ENCODE assay signal across 7 mouse cellular contexts in genomic region chr17:43359826-43360619, GRCm38 (mm10). TPM values are rescaled to one million over a fixed set of nuclear protein-coding genes. Genes with fewer than 3 reads are reported as not detected.
DNase-seq lines count a peak whose midpoint lies in the region; ATAC-seq lines count a peak whose summit lies in the region.

TSS of gene Adgrf5 (plus strand) at chr17:43360451.

- H3K27me3 ChIP-seq in heart, embryonic 16.5 days (ENCODE audit: control insufficient read depth, insufficient read depth, low read length), result no peaks in the 10 kb centered on the region; the same call in none of the 2 replicates
- no peaks in the 10 kb centered on the region for H3K27me3 ChIP-seq in lung, embryonic 16.5 days (ENCODE audit: control insufficient read depth, insufficient read depth, low read depth, low read length)

- peak in 1 of 2 experiments; percentile 34 for DNase-seq in adrenal gland, adult 18-20 months (ENCODE audit: low spot score in 2 of 2)
- DNase-seq in kidney, postnatal 36 days, result peak; percentile 71
- DNase-seq in B cell, adult 2 months, result no peak

- peak within 1 kb of the TSS; percentile 64 for H3K4me3 ChIP-seq in brown adipose tissue, adult 24 weeks (ENCODE audit: insufficient read depth, low read depth, low read length)
- H3K4me3 ChIP-seq in heart, embryonic 16.5 days (ENCODE audit: low read length), result peak within 1 kb of the TSS; percentile 52
- H3K4me3 ChIP-seq in lung, embryonic 16.5 days (ENCODE audit: low read length), result peak within 1 kb of the TSS; percentile 45

- ATAC-seq in heart, embryonic 16.5 days (replicated peaks; ENCODE audit: extremely low read depth, insufficient read depth, low FRiP score), result peak; percentile 66
- ATAC-seq in lung, embryonic 16.5 days (ENCODE audit: low read depth), result peak; percentile 87
- ATAC-seq in erythroblast, adult 5-6 weeks (replicated peaks; ENCODE audit: low FRiP score, poor library complexity, severe bottlenecking), result no peak

- H3K36me3 ChIP-seq in heart, embryonic 16.5 days (ENCODE audit: control insufficient read depth, insufficient read depth), result no peaks in the 10 kb centered on the region
- no peaks in the 10 kb centered on the region for H3K36me3 ChIP-seq in lung, embryonic 16.5 days (ENCODE audit: control insufficient read depth, insufficient read depth, low read length)

- H3K4me1 ChIP-seq in brown adipose tissue, adult 24 weeks (ENCODE audit: control insufficient read depth, insufficient read depth, insufficient read length, low read length), result peaks cover 8% of the 10 kb centered on the region
- H3K4me1 ChIP-seq in heart, embryonic 16.5 days (ENCODE audit: control insufficient read depth, insufficient read depth, low read length), result peaks cover 28% of the 10 kb centered on the region
- peaks cover 21% of the 10 kb centered on the region for H3K4me1 ChIP-seq in lung, embryonic 16.5 days (replicated peaks; ENCODE audit: control insufficient read depth, insufficient read depth, low read length)

- H3K4me2 ChIP-seq in heart, embryonic 16.5 days (ENCODE audit: low read depth, low read length), result peak within 1 kb of the TSS; percentile 54
- H3K4me2 ChIP-seq in lung, embryonic 16.5 days (ENCODE audit: low read depth, low read length), result peak within 1 kb of the TSS; percentile 40

- WGBS in heart, embryonic 16.5 days, result 29% methylated on average over 16 of the region's 16 CpGs
- 11% methylated on average over 16 of the region's 16 CpGs for WGBS in lung, embryonic 16.5 days

- H3K9me3 ChIP-seq in heart, embryonic 16.5 days (replicated peaks; ENCODE audit: control insufficient read depth, low read length), result no peaks in the 10 kb centered on the region
- no peaks in the 10 kb centered on the region for H3K9me3 ChIP-seq in lung, embryonic 16.5 days (ENCODE audit: control insufficient read depth, low read length)

- peak within 1 kb of the TSS; percentile 94 for H3K27ac ChIP-seq in brown adipose tissue, adult 24 weeks (replicated peaks; ENCODE audit: low read depth, low read length)
- H3K27ac ChIP-seq in heart, embryonic 16.5 days (ENCODE audit: low read length), result peak within 1 kb of the TSS; percentile 79
- peak within 1 kb of the TSS; percentile 82 for H3K27ac ChIP-seq in lung, embryonic 16.5 days (ENCODE audit: low read length)

- peak within 1 kb of the TSS; percentile 54 for H3K9ac ChIP-seq in heart, embryonic 16.5 days (ENCODE audit: low read length)
- H3K9ac ChIP-seq in lung, embryonic 16.5 days (ENCODE audit: low read length), result peak within 1 kb of the TSS; percentile 32

RNA-seq across cellular contexts. Expression of gene Adgrf5, which starts in this region (rescaled TPM):
- total RNA-seq in adrenal gland, adult 18-20 months (2021), result 10 to 100 TPM; 74.1 to 80.3 TPM
- polyA plus RNA-seq in brown adipose tissue, adult 24 weeks (2012; ENCODE audit: insufficient read depth, insufficient read length, missing spikeins), result 51.4 and 76.4 TPM in 2 replicates
- polyA plus RNA-seq in heart, embryonic 16.5 days (2015; fragmentation: Nextera tagmentation; extraction: Ambion mirVana), result 21.5 and 26.3 TPM in 2 replicates
- 34.5 and 34.9 TPM in 2 replicates for polyA plus RNA-seq in lung, embryonic 16.5 days (2015; fragmentation: Nextera tagmentation; extraction: Ambion mirVana)
- total RNA-seq in erythroblast, adult 5-6 weeks (2015; ENCODE audit: low replicate concordance), result 0.21 and 0.38 TPM in 2 replicates
- 0.85 and 0.98 TPM in 2 replicates for total RNA-seq in erythroblast, adult 5-6 weeks (2017; ENCODE audit: low replicate concordance)

Comparison
In these comparisons a context has a peak if more than half of its experiments do, and no peak if none do; other contexts are left out.
1. RNA of gene Adgrf5 (total RNA-seq): 74.1 to 80.3 TPM in adrenal gland, adult 18-20 months; 0.21 to 0.98 TPM in erythroblast, adult 5-6 weeks; every median in the first group is over 10 times any median in the second.
2. DNase-seq: peak in kidney, postnatal 36 days (2 of 2); none in B cell, adult 2 months (0 of 2).
3. Peak in every context shown above with its lines, with median percentiles within 50 percentile points of each other: H3K27ac ChIP-seq and H3K4me3 ChIP-seq.